Mouse (Mus musculus) embryonic facial prominence, embryonic 11.5 days (tissue): ENCODE results near the gene Spsb2. TPM values are rescaled to one million over a fixed set of nuclear protein-coding genes. Genes with fewer than 3 reads are reported as not detected.
A peak's percentile ranks its signal among the peaks of the same experiment; 100 is the strongest.

Experiments used
- ATAC-seq: fragments of 200-750 bp; cut with Nextera tagmentation; replicated peaks from 2 replicates; pipeline ENCODE4 v1.8.0; 2017; ENCODE audit warnings: low read depth; ENCODE audit not compliant: insufficient number of reproducible peaks, low FRiP score, low TSS enrichment
- DNase-seq: peaks from one replicate; pipeline ENCODE4 v3.0.0-alpha.2; 2015; ENCODE audit warnings: low spot score
- H3K27ac ChIP-seq: fragments of 300-500 bp; sonication (generic); replicated peaks from 2 replicates; pipeline ENCODE4 v1.5.1; 2014; ENCODE audit warnings: mild to moderate bottlenecking, low read depth, low read length, control low read depth
- H3K27me3 ChIP-seq: fragments of 300-500 bp; sonication (generic); 2 replicates; pipeline ENCODE4 v1.6.1; 2014; ENCODE audit warnings: mild to moderate bottlenecking, low read length, moderate library complexity, mixed read lengths; ENCODE audit not compliant: control insufficient read depth, insufficient read depth
- H3K36me3 ChIP-seq: fragments of 300-500 bp; sonication (generic); replicated peaks from 2 replicates; pipeline ENCODE4 v1.6.1; 2014; ENCODE audit warnings: low read depth, mild to moderate bottlenecking, low read length, moderate library complexity, mixed read lengths; ENCODE audit not compliant: control insufficient read depth, insufficient read depth
- H3K4me1 ChIP-seq: fragments of 300-500 bp; sonication (generic); 2 replicates; pipeline ENCODE4 v1.6.1; 2014; ENCODE audit warnings: low read length, mixed read lengths; ENCODE audit not compliant: control insufficient read depth, insufficient read depth
- H3K4me2 ChIP-seq: fragments of 300-500 bp; sonication (generic); 2 replicates; pipeline ENCODE4 v1.6.1; 2014; ENCODE audit warnings: low read depth, mild to moderate bottlenecking, control low read depth, low read length, moderate library complexity
- H3K4me3 ChIP-seq: fragments of 300-500 bp; sonication (generic); 2 replicates; pipeline ENCODE4 v1.5.1; 2014; ENCODE audit warnings: low read depth, low read length, control low read depth
- H3K9ac ChIP-seq: fragments of 300-500 bp; sonication (generic); replicated peaks from 2 replicates; pipeline ENCODE4 v1.6.1; 2014; ENCODE audit warnings: mild to moderate bottlenecking, control low read depth, low read length
- H3K9me3 ChIP-seq: fragments of 300-500 bp; sonication (generic); replicated peaks from 2 replicates; pipeline ENCODE4 v1.6.1; 2016; ENCODE audit warnings: mild to moderate bottlenecking, low read length, inconsistent platforms, mixed read lengths; ENCODE audit not compliant: control insufficient read depth
- WGBS: fragments of 180-500 bp; shearing (Covaris S2); extraction: QIAGEN DNeasy Blood & Tissue Kit; methylation state at CpG from one replicate; pipeline ENCODE4 v1.1.7; 2014; 5-methylcytosine and 5-hydroxymethylcytosine counted together
- polyA plus RNA-seq: library from polyadenylated mRNA; unstranded; fragments of >200 nt; fragmentation: Nextera tagmentation; extraction: Ambion mirVana; gene quantifications from 2 replicates; pipeline ENCODE4 v1.2.1, GENCODE M21; 2014

Gene Spsb2
- 4.7 and 4.8 TPM in 2 replicates for polyA plus RNA-seq

DNA sequence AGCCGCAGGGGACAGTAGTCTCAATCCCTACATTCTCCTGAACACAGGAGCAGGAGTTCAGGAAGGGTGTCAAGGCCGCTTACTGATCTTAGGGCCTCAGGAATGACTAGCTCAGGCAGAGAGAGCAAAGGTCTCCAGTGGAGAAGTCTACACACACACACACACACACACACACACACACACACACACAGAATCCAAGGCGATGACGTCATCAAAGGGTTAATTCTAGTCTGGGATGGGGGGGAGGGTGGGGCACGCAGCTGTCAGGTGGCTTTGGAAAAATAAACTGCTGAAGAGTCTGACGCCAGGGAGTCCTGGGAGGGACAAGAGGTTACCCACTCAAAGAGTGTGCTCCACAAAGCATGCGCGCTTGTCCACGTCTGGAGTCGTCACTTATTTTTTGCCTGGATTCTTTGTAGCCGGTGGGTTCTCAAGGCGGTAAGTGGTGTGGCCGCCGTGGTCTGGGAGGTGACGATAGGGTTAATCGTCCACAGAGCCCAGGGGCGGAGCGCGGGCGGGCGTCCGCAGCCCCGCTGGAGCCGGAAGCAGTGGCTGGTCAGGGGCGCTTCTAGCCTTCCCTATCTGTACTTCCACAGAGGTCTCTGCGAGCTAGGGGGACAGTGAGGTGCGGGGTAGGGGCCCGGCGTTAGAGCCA, at the start of gene Spsb2:
Spsb2 (plus strand) TSS at position 304 of the 655 bp plus-strand sequence.
- Histone ChIP-seq H3K27me3 (no peaks in the 10 kb centered on the region), H3K9me3 (no peaks in the 10 kb centered on the region), H3K36me3 (peaks cover 3% of the 10 kb centered on the region), H3K4me3 (peak within 1 kb of the TSS; percentile 52), H3K4me1 (no peaks in the 10 kb centered on the region; the same call in 1 of the 2 replicates), H3K9ac (peak within 1 kb of the TSS; percentile 67), H3K4me2 (peak within 1 kb of the TSS; percentile 93), H3K27ac (peak within 1 kb of the TSS; percentile 90)
- ATAC-seq = peak; percentile 36
- DNase-seq = peak; percentile 71
- 4% methylated on average over 29 of the region's 29 CpGs for whole genome bisulfite sequencing

DNA sequence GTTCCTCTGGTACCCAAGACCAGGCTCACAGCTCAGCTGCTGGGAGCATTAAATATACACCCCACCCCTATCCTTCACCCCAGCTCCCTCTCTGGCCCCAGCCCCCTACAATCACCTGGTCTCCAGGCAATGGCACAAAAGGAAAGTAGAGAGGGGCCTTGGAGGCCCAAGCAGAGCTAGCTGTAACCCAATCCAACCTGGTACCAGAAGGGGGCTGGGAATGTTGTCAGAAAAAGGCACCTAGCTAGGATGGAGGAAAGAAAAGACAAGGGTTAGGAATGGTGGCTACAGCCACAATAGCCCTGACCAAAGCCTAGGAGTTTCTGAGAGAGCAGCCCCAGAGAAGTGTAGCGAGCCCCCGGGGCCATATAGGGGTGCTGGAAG, 49.6 kb upstream of the Spsb2 start:
- DNase-seq = no peak
- H3K4me3 ChIP-seq = no peak overlapping the region
- ATAC-seq = no peak
- peaks cover 6% of the 10 kb centered on the region; the same call in 1 of the 2 replicates for H3K4me1 ChIP-seq
- no peaks in the 10 kb centered on the region for H3K27me3 ChIP-seq
- H3K9ac ChIP-seq = peak overlapping the region; percentile 1
- H3K27ac ChIP-seq = peak overlapping the region; percentile 96
- H3K36me3 ChIP-seq = no peaks in the 10 kb centered on the region
- H3K4me2 ChIP-seq = peak overlapping the region; percentile 60
- 66% methylated on average over 2 of the region's 2 CpGs for WGBS
- H3K9me3 ChIP-seq = no peaks in the 10 kb centered on the region

DNA sequence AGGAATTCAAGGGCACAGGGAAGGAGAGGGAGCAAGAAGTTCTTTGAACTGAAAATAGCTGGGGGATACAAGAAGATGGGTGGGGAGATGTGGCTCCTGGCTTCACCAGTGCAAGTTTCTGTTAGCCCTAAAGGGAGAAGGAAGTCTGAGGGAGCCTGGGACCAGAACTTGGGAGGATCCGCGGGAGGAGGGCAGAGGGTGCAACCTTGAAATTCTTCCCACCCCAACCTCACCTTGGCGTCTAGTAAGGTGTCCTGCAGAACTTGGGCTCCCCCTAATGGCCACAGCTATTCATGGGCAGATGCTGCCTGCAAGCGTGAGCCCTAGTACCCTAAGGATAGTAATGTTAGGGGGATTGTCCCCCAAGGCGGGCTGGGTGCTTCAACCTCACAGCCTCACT, 49.2 kb upstream of the Spsb2 start:
- Histone ChIP-seq H3K9ac (peak overlapping the region; percentile 1), H3K4me2 (peak overlapping the region; percentile 1; the same call in 1 of the 2 replicates), H3K27ac (peak overlapping the region; percentile 96; the same call in 1 of the 2 replicates)

DNA sequence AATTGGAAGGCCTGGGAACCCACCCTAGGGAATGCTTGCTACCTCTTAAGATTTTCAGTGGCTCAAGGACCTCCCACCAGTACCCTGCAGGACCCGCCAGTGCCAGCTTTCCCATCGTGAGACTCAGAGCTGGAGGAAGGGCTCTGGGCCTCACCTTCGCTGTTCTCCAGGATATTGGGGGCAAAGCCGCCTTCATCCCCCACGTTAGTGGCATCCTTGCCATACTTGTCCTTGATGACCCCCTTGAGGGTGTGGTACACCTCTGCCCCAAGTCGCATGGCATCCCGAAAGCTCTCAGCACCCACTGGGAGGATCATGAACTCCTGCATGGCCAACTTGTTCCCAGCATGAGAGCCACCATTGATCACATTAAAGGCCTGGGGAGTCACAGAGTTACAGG, 42.5 kb upstream of the Spsb2 start:
- no peak for DNase-seq
- H3K27ac ChIP-seq = no peak overlapping the region
- no peak overlapping the region for H3K4me2 ChIP-seq
- peaks cover 3% of the 10 kb centered on the region; the same call in 1 of the 2 replicates for H3K27me3 ChIP-seq
- 88% methylated on average over 7 of the region's 7 CpGs for WGBS
- no peaks in the 10 kb centered on the region for H3K9me3 ChIP-seq
- no peak for ATAC-seq
- peaks cover 4% of the 10 kb centered on the region for H3K4me1 ChIP-seq
- no peak overlapping the region for H3K4me3 ChIP-seq
- H3K36me3 ChIP-seq = no peaks in the 10 kb centered on the region
- no peak overlapping the region for H3K9ac ChIP-seq

More for the DNA sequence above, 49.2 kb upstream of the Spsb2 start:
- Histone ChIP-seq H3K9me3 (no peaks in the 10 kb centered on the region), H3K36me3 (no peaks in the 10 kb centered on the region), H3K4me3 (no peak overlapping the region), H3K27me3 (no peaks in the 10 kb centered on the region), H3K4me1 (peaks cover 6% of the 10 kb centered on the region; the same call in 1 of the 2 replicates)
- DNase-seq = peak; percentile 89
- ATAC-seq = no peak
- 1% methylated on average over 5 of the region's 5 CpGs for WGBS

DNA sequence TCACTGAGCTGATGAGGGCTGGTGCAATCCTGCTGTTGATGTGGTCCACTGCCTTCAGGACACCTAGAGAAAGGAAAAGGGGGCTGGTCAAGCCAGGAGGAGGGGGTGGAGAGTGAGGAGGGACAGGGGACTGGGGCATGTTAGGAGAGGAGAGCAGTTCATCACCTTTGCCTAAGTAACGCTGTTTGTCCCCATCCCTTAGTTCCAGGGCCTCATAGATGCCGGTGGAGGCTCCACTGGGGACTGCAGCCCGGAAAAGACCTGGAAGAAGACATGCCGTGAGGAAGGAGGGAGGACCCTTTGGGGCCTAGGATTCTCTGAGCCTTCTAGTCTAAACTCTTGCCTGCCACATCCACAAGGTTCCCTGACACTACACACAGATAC, 40.9 kb upstream of the Spsb2 start:
- Histone ChIP-seq H3K27ac (no peak overlapping the region), H3K27me3 (peaks cover 3% of the 10 kb centered on the region; the same call in 1 of the 2 replicates), H3K9me3 (no peaks in the 10 kb centered on the region), H3K9ac (no peak overlapping the region), H3K36me3 (no peaks in the 10 kb centered on the region), H3K4me1 (peaks cover 4% of the 10 kb centered on the region), H3K4me2 (no peak overlapping the region), H3K4me3 (no peak overlapping the region)
- DNase-seq (no peak), ATAC-seq (no peak)
- 28% methylated on average over 4 of the region's 4 CpGs for WGBS

DNA sequence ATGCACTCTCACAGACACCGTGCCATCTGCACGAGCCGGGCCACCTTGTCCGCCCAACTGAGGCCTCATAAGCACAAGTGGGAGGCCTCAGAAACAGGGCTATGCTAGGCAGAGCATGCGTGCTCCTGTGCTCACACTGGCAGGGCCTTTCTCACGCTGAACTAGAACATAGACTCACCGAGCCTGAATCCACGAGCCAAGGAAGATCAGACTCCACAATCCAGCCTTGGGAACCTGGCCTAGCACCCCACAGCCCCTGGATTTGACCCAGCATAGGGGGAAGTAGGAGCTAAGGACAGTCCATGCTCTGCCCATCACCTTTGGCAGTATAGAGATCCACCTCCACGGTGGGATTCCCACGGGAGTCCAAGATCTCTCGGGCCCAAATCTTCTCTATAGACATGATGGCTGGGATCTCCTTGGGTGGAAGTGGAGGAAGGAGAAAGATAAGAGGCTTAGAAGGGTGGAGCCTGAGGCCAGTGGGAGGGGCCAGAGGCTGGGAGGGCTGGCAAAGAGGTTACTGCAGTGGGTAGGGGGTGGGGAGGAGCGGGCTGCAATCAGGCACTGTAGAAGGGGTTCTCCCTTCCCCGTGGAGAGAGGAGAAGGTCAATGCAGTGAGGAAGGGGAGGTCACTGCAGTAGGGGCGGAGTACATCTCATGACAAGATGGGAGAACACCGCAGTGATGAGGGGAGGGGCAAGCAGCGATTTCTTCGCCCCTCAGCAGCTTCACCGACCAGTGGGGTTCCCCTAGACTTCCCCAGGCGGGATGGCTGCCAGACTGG, 40.3 kb upstream of the Spsb2 start:
- peak overlapping the region; percentile 9; the same call in 1 of the 2 replicates for H3K4me3 ChIP-seq
- no peaks in the 10 kb centered on the region for H3K9me3 ChIP-seq
- ATAC-seq (peak; percentile 41; the same call in 1 of the 2 replicates), DNase-seq (no peak)
- 25% methylated on average over 19 of the region's 19 CpGs for WGBS
- peak overlapping the region; percentile 88 for H3K4me2 ChIP-seq
- no peak overlapping the region for H3K27ac ChIP-seq
- H3K9ac ChIP-seq = no peak overlapping the region
- peaks cover 3% of the 10 kb centered on the region; the same call in 1 of the 2 replicates for H3K27me3 ChIP-seq
- no peaks in the 10 kb centered on the region for H3K36me3 ChIP-seq
- H3K4me1 ChIP-seq = peaks cover 4% of the 10 kb centered on the region

DNA sequence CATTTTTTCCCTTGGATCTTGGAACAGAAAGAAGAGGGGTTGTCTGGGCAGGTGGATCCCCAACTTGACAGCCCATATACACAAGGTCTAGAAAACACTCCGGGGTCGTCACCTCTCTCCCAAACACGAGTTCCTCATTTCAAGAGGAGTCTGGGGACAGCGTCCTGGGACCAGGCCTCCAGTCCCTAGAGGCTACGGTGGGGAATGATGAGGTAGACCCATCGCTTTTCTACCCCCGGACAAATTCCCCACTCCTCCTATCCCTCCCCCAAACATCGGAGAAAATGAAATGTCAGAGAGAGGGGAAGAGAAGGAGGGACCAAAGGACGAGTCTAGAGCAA, 39.8 kb upstream of the Spsb2 start:
- no peaks in the 10 kb centered on the region for H3K9me3 ChIP-seq
- peak overlapping the region; percentile 88 for H3K4me2 ChIP-seq
- no peaks in the 10 kb centered on the region for H3K36me3 ChIP-seq
- peak overlapping the region; percentile 44 for H3K4me3 ChIP-seq
- no peak for DNase-seq
- H3K27me3 ChIP-seq = peaks cover 3% of the 10 kb centered on the region; the same call in 1 of the 2 replicates
- ATAC-seq = 0 out of 2 replicates have a peak, but pooled peaks have one; percentile 17
- H3K27ac ChIP-seq = no peak overlapping the region
- 2% methylated on average over 9 of the region's 9 CpGs for WGBS
- peaks cover 4% of the 10 kb centered on the region for H3K4me1 ChIP-seq
- H3K9ac ChIP-seq = no peak overlapping the region
